Mouse (Mus musculus) bone marrow macrophage, adult 2 months (primary cell): ENCODE results near the gene Hist1h4k.
A peak's percentile ranks its signal among the peaks of the same experiment; 100 is the strongest.
"Not testable (repeated sequence)": the region's sequence is repeated elsewhere in the genome, so short reads cannot be mapped to it uniquely, and the experiment has no call there.

Source experiments
- CTCF ChIP-seq: IDR thresholded peaks from 2 replicates; pipeline ENCODE4 v1.5.1; 2012; ENCODE audit warnings: low read depth, mild to moderate bottlenecking, low read length, moderate library complexity
- POLR2A ChIP-seq: IDR thresholded peaks from 2 replicates; pipeline ENCODE4 v1.6.1; 2012; ENCODE audit warnings: mild to moderate bottlenecking, low read depth, low read length, borderline replicate concordance

- TF ChIP-seq CTCF: not testable (repeated sequence)
- peak; percentile 35; the same call in 1 of the 2 replicates for TF ChIP-seq POLR2A
These were observed 28.4 kb downstream of the Hist1h4k start, which contains the start of gene Hist1h2bm for GRCm38 (mm10) chr13:21721757-21722372.
